Mouse (Mus musculus): ENCODE measurements at regions not wholly inside any gene's neighbourhood (a gene's known extent, or its start where the extent isn't known, plus 50 kb on each side); places are given as distances from the start of the nearest gene placed in this dataset.

GRCm38 (mm10) chr8:127988887-127989286, 369.5 kb upstream of the Nrp1 start:
- no peak overlapping the region for H3K27ac ChIP-seq (ENCODE audit: low read depth, low read length)
- no peak overlapping the region for H3K9ac ChIP-seq (ENCODE audit: low read depth, low read length)
- no peak overlapping the region for H3K4me2 ChIP-seq (replicated peaks; ENCODE audit: low read depth, low read length)
- no peak for ATAC-seq (ENCODE audit: low FRiP score, low TSS enrichment)
- no peaks in the 10 kb centered on the region for H3K4me1 ChIP-seq (ENCODE audit: control insufficient read depth, insufficient read depth, low read length)
- 83% methylated on average over 1 of the region's 1 CpGs for WGBS
- no peaks in the 10 kb centered on the region for H3K36me3 ChIP-seq (ENCODE audit: control insufficient read depth, insufficient read depth, low read length)
- H3K27me3 ChIP-seq (ENCODE audit: control insufficient read depth, insufficient read depth, low read length), result no peaks in the 10 kb centered on the region
- H3K9me3 ChIP-seq (ENCODE audit: control insufficient read depth, low read length), result no peaks in the 10 kb centered on the region
- H3K4me3 ChIP-seq (ENCODE audit: low read length), result no peak overlapping the region

DNA sequence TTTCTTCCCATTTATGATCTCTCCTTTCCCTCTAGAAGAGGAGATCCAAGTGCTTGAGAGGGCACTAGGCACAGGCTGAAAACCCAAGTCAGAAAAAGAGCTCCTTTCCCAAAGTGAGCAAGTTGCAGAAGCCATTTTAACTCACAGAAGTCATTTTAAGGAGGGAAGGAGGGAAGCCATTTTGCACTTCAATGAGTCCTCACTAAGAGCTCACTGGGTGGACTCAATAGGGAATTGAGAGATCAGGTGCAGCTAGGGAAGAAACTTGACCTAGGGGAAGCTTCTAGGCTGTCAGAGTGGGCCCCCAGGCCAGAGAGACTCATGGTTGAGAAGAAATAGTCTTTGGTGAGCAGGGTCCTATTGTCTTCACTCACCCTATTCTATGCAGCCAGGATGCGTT, 363.5 kb upstream of the Nrp1 start:
- no peaks in the 10 kb centered on the region for H3K9me3 ChIP-seq (ENCODE audit: control insufficient read depth, low read length)
- no peak for ATAC-seq (ENCODE audit: low FRiP score, low TSS enrichment)
- no peak overlapping the region for H3K27ac ChIP-seq (ENCODE audit: low read depth, low read length)
- no peak overlapping the region for H3K4me2 ChIP-seq (replicated peaks; ENCODE audit: low read depth, low read length)
- no peak overlapping the region for H3K4me3 ChIP-seq (ENCODE audit: low read length)
- no peaks in the 10 kb centered on the region for H3K27me3 ChIP-seq (ENCODE audit: control insufficient read depth, insufficient read depth, low read length)
- 88% methylated on average over 1 of the region's 1 CpGs for WGBS
- H3K36me3 ChIP-seq (ENCODE audit: control insufficient read depth, insufficient read depth, low read length), result no peaks in the 10 kb centered on the region
- no peak overlapping the region for H3K9ac ChIP-seq (ENCODE audit: low read depth, low read length)
- H3K4me1 ChIP-seq (ENCODE audit: control insufficient read depth, insufficient read depth, low read length), result no peaks in the 10 kb centered on the region

GRCm38 (mm10) chr8:127995490-127995889, 362.9 kb upstream of the Nrp1 start:
- WGBS, result 100% methylated on average over 1 of the region's 1 CpGs
- ATAC-seq (ENCODE audit: low FRiP score, low TSS enrichment), result no peak
- H3K36me3 ChIP-seq (ENCODE audit: control insufficient read depth, insufficient read depth, low read length), result no peaks in the 10 kb centered on the region

GRCm38 (mm10) chr8:128002386-128002785, 356.0 kb upstream of the Nrp1 start:
- H3K9ac ChIP-seq (ENCODE audit: low read depth, low read length), result no peak overlapping the region
- no peaks in the 10 kb centered on the region for H3K36me3 ChIP-seq (ENCODE audit: control insufficient read depth, insufficient read depth, low read length)
- H3K4me1 ChIP-seq (ENCODE audit: control insufficient read depth, insufficient read depth, low read length), result peaks cover 6% of the 10 kb centered on the region
- no peaks in the 10 kb centered on the region for H3K27me3 ChIP-seq (ENCODE audit: control insufficient read depth, insufficient read depth, low read length)
- no peak overlapping the region for H3K4me3 ChIP-seq (ENCODE audit: low read length)
- 75% methylated on average over 2 of the region's 2 CpGs for WGBS
- H3K9me3 ChIP-seq (ENCODE audit: control insufficient read depth, low read length), result no peaks in the 10 kb centered on the region
- no peak for ATAC-seq (ENCODE audit: low FRiP score, low TSS enrichment)
- H3K27ac ChIP-seq (ENCODE audit: low read depth, low read length), result no peak overlapping the region
- no peak overlapping the region for H3K4me2 ChIP-seq (replicated peaks; ENCODE audit: low read depth, low read length)

More at GRCm38 (mm10) chr8:127995490-127995889, 362.9 kb upstream of the Nrp1 start:
- Histone ChIP-seq H3K27ac (ENCODE audit: low read depth, low read length) (no peak overlapping the region), H3K27me3 (ENCODE audit: control insufficient read depth, insufficient read depth, low read length) (no peaks in the 10 kb centered on the region), H3K9me3 (ENCODE audit: control insufficient read depth, low read length) (no peaks in the 10 kb centered on the region), H3K4me3 (ENCODE audit: low read length) (no peak overlapping the region), H3K9ac (ENCODE audit: low read depth, low read length) (no peak overlapping the region), H3K4me1 (ENCODE audit: control insufficient read depth, insufficient read depth, low read length) (no peaks in the 10 kb centered on the region), H3K4me2 (replicated peaks; ENCODE audit: low read depth, low read length) (no peak overlapping the region)

GRCm38 (mm10) chr8:128002806-128003205, 355.6 kb upstream of the Nrp1 start:
- Histone ChIP-seq H3K36me3 (ENCODE audit: control insufficient read depth, insufficient read depth, low read length) (no peaks in the 10 kb centered on the region), H3K9ac (ENCODE audit: low read depth, low read length) (no peak overlapping the region), H3K4me1 (ENCODE audit: control insufficient read depth, insufficient read depth, low read length) (peaks cover 8% of the 10 kb centered on the region), H3K27me3 (ENCODE audit: control insufficient read depth, insufficient read depth, low read length) (no peaks in the 10 kb centered on the region), H3K4me3 (ENCODE audit: low read length) (no peak overlapping the region), H3K9me3 (ENCODE audit: control insufficient read depth, low read length) (no peaks in the 10 kb centered on the region), H3K4me2 (replicated peaks; ENCODE audit: low read depth, low read length) (no peak overlapping the region), H3K27ac (ENCODE audit: low read depth, low read length) (no peak overlapping the region)
- no peak for ATAC-seq (ENCODE audit: low FRiP score, low TSS enrichment)
- 98% methylated on average over 1 of the region's 1 CpGs for WGBS

GRCm38 (mm10) chr8:128003385-128003784, 355.0 kb upstream of the Nrp1 start:
- no peaks in the 10 kb centered on the region for H3K36me3 ChIP-seq (ENCODE audit: control insufficient read depth, insufficient read depth, low read length)
- H3K4me3 ChIP-seq (ENCODE audit: low read length), result no peak overlapping the region
- no peak overlapping the region for H3K4me2 ChIP-seq (replicated peaks; ENCODE audit: low read depth, low read length)
- no peak overlapping the region for H3K9ac ChIP-seq (ENCODE audit: low read depth, low read length)
- peaks cover 8% of the 10 kb centered on the region for H3K4me1 ChIP-seq (ENCODE audit: control insufficient read depth, insufficient read depth, low read length)
- WGBS, result 14% methylated on average over 1 of the region's 1 CpGs
- H3K27me3 ChIP-seq (ENCODE audit: control insufficient read depth, insufficient read depth, low read length), result no peaks in the 10 kb centered on the region
- no peaks in the 10 kb centered on the region for H3K9me3 ChIP-seq (ENCODE audit: control insufficient read depth, low read length)
- no peak for ATAC-seq (ENCODE audit: low FRiP score, low TSS enrichment)
- H3K27ac ChIP-seq (ENCODE audit: low read depth, low read length), result no peak overlapping the region

DNA sequence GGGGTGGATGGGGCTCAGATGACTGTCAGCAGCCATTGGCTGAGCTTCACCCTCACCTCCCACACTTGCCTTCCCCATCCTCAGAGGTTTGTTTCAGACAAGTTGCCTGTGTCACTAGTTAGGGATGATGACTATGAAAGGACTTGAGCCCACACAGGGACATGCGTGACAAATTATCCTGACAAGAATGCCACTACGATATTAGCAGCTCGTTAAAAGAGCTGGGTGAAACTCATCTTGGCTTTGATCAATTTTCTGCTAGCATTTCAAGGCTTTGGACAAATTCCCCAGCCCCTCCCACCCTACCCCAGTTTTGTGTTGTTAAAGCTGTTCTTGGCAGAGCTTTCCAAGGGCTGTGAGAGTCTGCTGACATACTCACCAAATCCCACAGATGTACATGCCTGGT, 354.5 kb upstream of the Nrp1 start:
- 24% methylated on average over 3 of the region's 3 CpGs for WGBS
- peak; percentile 24; the same call in 1 of the 2 replicates for ATAC-seq (ENCODE audit: low FRiP score, low TSS enrichment)
- Histone ChIP-seq H3K4me3 (ENCODE audit: low read length) (no peak overlapping the region), H3K4me2 (replicated peaks; ENCODE audit: low read depth, low read length) (no peak overlapping the region), H3K9ac (ENCODE audit: low read depth, low read length) (no peak overlapping the region), H3K27me3 (ENCODE audit: control insufficient read depth, insufficient read depth, low read length) (no peaks in the 10 kb centered on the region), H3K27ac (ENCODE audit: low read depth, low read length) (no peak overlapping the region), H3K4me1 (ENCODE audit: control insufficient read depth, insufficient read depth, low read length) (peaks cover 8% of the 10 kb centered on the region), H3K9me3 (ENCODE audit: control insufficient read depth, low read length) (no peaks in the 10 kb centered on the region), H3K36me3 (ENCODE audit: control insufficient read depth, insufficient read depth, low read length) (no peaks in the 10 kb centered on the region)

GRCm38 (mm10) chr8:128009393-128010010, 348.9 kb upstream of the Nrp1 start:
- Histone ChIP-seq H3K36me3 (ENCODE audit: control insufficient read depth, insufficient read depth, low read length) (no peaks in the 10 kb centered on the region), H3K4me2 (replicated peaks; ENCODE audit: low read depth, low read length) (no peak overlapping the region), H3K4me1 (ENCODE audit: control insufficient read depth, insufficient read depth, low read length) (peaks cover 10% of the 10 kb centered on the region), H3K27ac (ENCODE audit: low read depth, low read length) (peak overlapping the region; percentile 24; the same call in 1 of the 2 replicates), H3K9me3 (ENCODE audit: control insufficient read depth, low read length) (no peaks in the 10 kb centered on the region), H3K9ac (ENCODE audit: low read depth, low read length) (no peak overlapping the region), H3K4me3 (ENCODE audit: low read length) (no peak overlapping the region), H3K27me3 (ENCODE audit: control insufficient read depth, insufficient read depth, low read length) (no peaks in the 10 kb centered on the region)
- ATAC-seq (ENCODE audit: low FRiP score, low TSS enrichment), result 0 out of 2 replicates have a peak, but pooled peaks have one; percentile 62
- 51% methylated on average over 6 of the region's 6 CpGs for WGBS

GRCm38 (mm10) chr8:128017171-128017570, 341.2 kb upstream of the Nrp1 start:
- no peak overlapping the region for H3K4me2 ChIP-seq (replicated peaks; ENCODE audit: low read depth, low read length)
- H3K27ac ChIP-seq (ENCODE audit: low read depth, low read length), result no peak overlapping the region
- no peaks in the 10 kb centered on the region for H3K36me3 ChIP-seq (ENCODE audit: control insufficient read depth, insufficient read depth, low read length)
- 38% methylated on average over 8 of the region's 8 CpGs for WGBS
- no peaks in the 10 kb centered on the region for H3K27me3 ChIP-seq (ENCODE audit: control insufficient read depth, insufficient read depth, low read length)
- no peak overlapping the region for H3K4me3 ChIP-seq (ENCODE audit: low read length)
- no peak overlapping the region for H3K9ac ChIP-seq (ENCODE audit: low read depth, low read length)
- no peak for ATAC-seq (ENCODE audit: low FRiP score, low TSS enrichment)
- no peaks in the 10 kb centered on the region for H3K9me3 ChIP-seq (ENCODE audit: control insufficient read depth, low read length)
- 0 out of 2 replicates have a peak, but pooled peaks cover 3% of the 10 kb centered on the region for H3K4me1 ChIP-seq (ENCODE audit: control insufficient read depth, insufficient read depth, low read length)
